Mouse (Mus musculus): Measurements from ENCODE around the gene Rfx2. TPM values are rescaled to one million over a fixed set of nuclear protein-coding genes. Genes with fewer than 3 reads are reported as not detected.

The Rfx2 gene
- polyA plus RNA-seq, 1 experiment from 2014 or later: 4.0 TPM

DNA sequence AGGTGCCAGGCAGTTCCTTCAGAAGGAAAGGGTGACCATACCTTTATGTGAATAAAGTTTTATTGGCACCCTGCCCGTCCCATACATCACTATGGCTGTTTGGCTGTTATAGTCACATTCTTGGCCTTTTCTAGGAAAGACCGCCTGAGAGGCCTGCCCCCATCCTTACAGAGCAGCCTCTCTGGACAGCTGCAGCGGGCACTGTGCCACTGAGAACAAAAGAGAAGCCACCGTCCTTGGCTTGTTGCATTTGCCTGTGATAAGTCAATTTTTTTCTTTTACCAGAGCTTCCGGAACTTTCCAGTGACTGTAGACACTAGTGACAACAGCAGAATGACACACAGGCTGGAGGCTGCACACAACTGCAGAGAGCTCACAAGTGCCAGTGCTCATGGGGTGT is 25.9 kb downstream of the Rfx2 start:
- H3K9me3 ChIP-seq: no peaks in the 10 kb centered on the region
- H3K36me3 ChIP-seq (replicated peaks): peaks cover 5% of the 10 kb centered on the region; the same call in 1 of the 2 replicates
- WGBS: 83% methylated on average over 5 of the region's 5 CpGs
- peaks cover 2% of the 10 kb centered on the region for H3K4me1 ChIP-seq
- no peak for DNase-seq (ENCODE audit: low spot score)
- H3K4me3 ChIP-seq: no peak overlapping the region
- H3K27ac ChIP-seq (replicated peaks): no peak overlapping the region
- peaks cover 22% of the 10 kb centered on the region for H3K27me3 ChIP-seq (replicated peaks; ENCODE audit: low read depth, poor library complexity, severe bottlenecking)

DNA sequence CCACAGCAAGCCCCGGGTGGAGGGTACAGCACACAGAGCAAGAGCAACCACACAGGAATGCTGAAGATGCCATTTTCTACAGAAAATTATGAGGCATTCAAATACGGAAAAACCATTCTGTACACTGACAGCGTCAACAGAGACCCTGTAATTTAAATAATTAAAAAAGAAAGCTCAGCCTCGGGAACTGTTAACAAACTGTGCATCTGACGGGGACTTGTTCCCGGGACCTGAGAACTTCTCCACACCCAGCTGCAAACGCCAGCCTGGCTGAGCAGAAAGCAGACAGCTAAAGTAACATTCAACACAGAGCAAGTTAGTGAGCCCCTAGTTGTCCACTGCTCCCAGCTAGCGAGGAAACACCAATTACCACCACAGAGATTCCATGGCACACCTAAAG is 28.7 kb downstream of the Rfx2 start:
- Histone ChIP-seq H3K4me1 (no peaks in the 10 kb centered on the region), H3K4me3 (no peak overlapping the region), H3K36me3 (replicated peaks) (peaks cover 5% of the 10 kb centered on the region; the same call in 1 of the 2 replicates), H3K27ac (replicated peaks) (no peak overlapping the region), H3K9me3 (no peaks in the 10 kb centered on the region), H3K27me3 (replicated peaks; ENCODE audit: low read depth, poor library complexity, severe bottlenecking) (peaks cover 3% of the 10 kb centered on the region; the same call in 1 of the 2 replicates)
- no peak for DNase-seq (ENCODE audit: low spot score)
- WGBS: 78% methylated on average over 8 of the region's 8 CpGs

GRCm38 (mm10) chr17:56799276-56799675 is 31.5 kb downstream of the Rfx2 start:
- no peaks in the 10 kb centered on the region for H3K27me3 ChIP-seq (replicated peaks; ENCODE audit: low read depth, poor library complexity, severe bottlenecking)
- DNase-seq (ENCODE audit: low spot score): no peak
- 85% methylated on average over 3 of the region's 3 CpGs for WGBS
- no peaks in the 10 kb centered on the region for H3K9me3 ChIP-seq
- no peak overlapping the region for H3K27ac ChIP-seq (replicated peaks)
- no peaks in the 10 kb centered on the region for H3K4me1 ChIP-seq
- no peak overlapping the region for H3K4me3 ChIP-seq
- H3K36me3 ChIP-seq (replicated peaks): peaks cover 5% of the 10 kb centered on the region; the same call in 1 of the 2 replicates

GRCm38 (mm10) chr17:56793614-56794319 is 37.0 kb downstream of the Rfx2 start:
- H3K4me1 ChIP-seq: no peaks in the 10 kb centered on the region
- no peaks in the 10 kb centered on the region for H3K36me3 ChIP-seq (replicated peaks)
- no peaks in the 10 kb centered on the region for H3K9me3 ChIP-seq
- no peak for DNase-seq (ENCODE audit: low spot score)
- H3K27ac ChIP-seq (replicated peaks): no peak overlapping the region
- no peaks in the 10 kb centered on the region for H3K27me3 ChIP-seq (replicated peaks; ENCODE audit: low read depth, poor library complexity, severe bottlenecking)
- 68% methylated on average over 6 of the region's 6 CpGs for WGBS
- H3K4me3 ChIP-seq: no peak overlapping the region

GRCm38 (mm10) chr17:56792588-56792987 is 38.2 kb downstream of the Rfx2 start:
- Histone ChIP-seq H3K9me3 (no peaks in the 10 kb centered on the region), H3K4me3 (no peak overlapping the region), H3K27ac (replicated peaks) (no peak overlapping the region), H3K4me1 (peaks cover 8% of the 10 kb centered on the region), H3K36me3 (replicated peaks) (no peaks in the 10 kb centered on the region), H3K27me3 (replicated peaks; ENCODE audit: low read depth, poor library complexity, severe bottlenecking) (no peaks in the 10 kb centered on the region)
- WGBS: 77% methylated on average over 3 of the region's 3 CpGs
- no peak for DNase-seq (ENCODE audit: low spot score)

DNA sequence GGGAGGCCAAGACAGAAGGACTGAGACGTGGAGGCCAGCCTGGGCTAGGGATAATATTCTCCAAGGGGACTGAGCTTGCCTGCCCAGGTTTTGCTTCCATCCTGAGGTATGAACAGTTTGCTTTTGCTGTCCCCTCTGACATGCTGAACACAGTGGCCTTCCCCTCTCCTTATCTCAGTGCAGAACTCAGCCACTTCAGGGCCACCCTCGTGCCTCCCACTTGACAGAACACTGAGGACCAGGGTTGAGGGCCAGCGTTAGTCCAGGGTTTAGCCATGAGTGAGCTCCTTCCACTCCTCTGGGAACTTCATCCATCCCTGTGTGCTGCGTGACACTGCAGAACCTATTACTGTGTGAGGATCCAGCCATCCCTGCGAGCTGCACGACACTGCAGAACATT is 41.5 kb downstream of the Rfx2 start:
- no peak for DNase-seq (ENCODE audit: low spot score)
- Histone ChIP-seq H3K27ac (replicated peaks) (no peak overlapping the region), H3K36me3 (replicated peaks) (peaks cover 4% of the 10 kb centered on the region; the same call in 1 of the 2 replicates)

DNA sequence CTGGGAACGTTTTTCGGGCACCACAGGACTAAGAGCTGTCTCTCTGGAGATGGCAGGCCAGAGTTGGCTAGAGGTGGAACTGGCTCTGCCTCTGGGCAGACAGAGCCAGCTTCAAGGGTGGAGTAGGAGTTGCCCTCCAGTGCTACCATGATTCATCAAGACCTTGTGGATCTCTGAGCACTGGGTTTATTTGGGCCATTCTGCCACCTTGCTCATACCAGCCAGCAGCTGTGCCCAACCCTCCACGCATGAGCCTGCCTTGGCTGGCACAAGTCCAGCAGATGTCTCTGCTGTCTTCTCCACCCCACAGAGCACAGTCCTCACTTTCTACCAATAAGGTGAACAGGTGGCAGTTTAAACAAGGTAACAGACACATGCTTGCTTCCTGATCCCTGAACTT is 41.9 kb downstream of the Rfx2 start:
- no peak for DNase-seq (ENCODE audit: low spot score)
- no peaks in the 10 kb centered on the region for H3K27me3 ChIP-seq (replicated peaks; ENCODE audit: low read depth, poor library complexity, severe bottlenecking)
- no peak overlapping the region for H3K4me3 ChIP-seq
- peaks cover 4% of the 10 kb centered on the region; the same call in 1 of the 2 replicates for H3K36me3 ChIP-seq (replicated peaks)
- H3K4me1 ChIP-seq: peaks cover 8% of the 10 kb centered on the region
- H3K27ac ChIP-seq (replicated peaks): 0 out of 2 replicates have a peak overlapping the region, but pooled peaks have one; percentile 48
- 84% methylated on average over 3 of the region's 3 CpGs for WGBS
- H3K9me3 ChIP-seq: no peaks in the 10 kb centered on the region

More for the DNA sequence above, 41.5 kb downstream of the Rfx2 start:
- H3K4me1 ChIP-seq: peaks cover 8% of the 10 kb centered on the region
- H3K27me3 ChIP-seq (replicated peaks; ENCODE audit: low read depth, poor library complexity, severe bottlenecking): no peaks in the 10 kb centered on the region
- no peak overlapping the region for H3K4me3 ChIP-seq
- 90% methylated on average over 6 of the region's 6 CpGs for WGBS
- no peaks in the 10 kb centered on the region for H3K9me3 ChIP-seq

- Histone ChIP-seq H3K36me3 (replicated peaks) (peaks cover 20% of the 10 kb centered on the region), H3K27me3 (replicated peaks; ENCODE audit: low read depth, poor library complexity, severe bottlenecking) (no peaks in the 10 kb centered on the region), H3K9me3 (peaks cover 8% of the 10 kb centered on the region; the same call in 1 of the 2 replicates), H3K27ac (replicated peaks) (no peak overlapping the region), H3K4me1 (peaks cover 19% of the 10 kb centered on the region), H3K4me3 (no peak overlapping the region)
- DNase-seq (ENCODE audit: low spot score): no peak
- WGBS: 85% methylated on average over 13 of the region's 13 CpGs
These were observed 50.4 kb downstream of the Rfx2 start for GRCm38 (mm10) chr17:56780291-56780978.

DNA sequence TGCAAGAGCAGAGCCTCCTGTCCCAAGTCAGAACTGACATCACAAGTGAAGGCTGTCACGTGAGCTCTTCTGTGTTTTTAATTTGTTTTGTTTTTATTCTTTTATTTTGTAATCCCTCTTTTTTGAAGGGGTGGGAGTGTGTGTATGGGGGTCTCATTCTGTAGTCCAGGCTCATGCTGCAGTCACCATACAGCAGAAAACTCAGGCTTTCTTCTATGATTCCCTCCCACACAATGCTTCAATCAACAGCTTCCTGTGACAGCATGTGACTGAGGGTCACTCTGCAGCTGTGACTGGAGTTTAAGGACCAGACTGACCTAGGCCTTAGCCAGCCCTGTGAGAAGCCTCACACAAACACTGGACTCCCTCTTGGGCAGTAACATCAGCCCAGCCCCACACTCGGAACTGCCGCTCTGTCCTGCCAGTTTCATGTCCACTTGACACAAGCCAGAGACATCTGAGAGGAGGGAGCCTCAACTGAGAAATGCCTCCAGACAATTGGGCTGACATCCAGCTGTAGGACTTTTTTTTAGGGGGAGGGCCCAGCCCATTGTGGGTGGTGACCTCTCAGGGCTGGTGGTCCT is 51.9 kb downstream of the Rfx2 start:
- WGBS: 46% methylated on average over 3 of the region's 3 CpGs
- 0 out of 2 replicates have a peak overlapping the region, but pooled peaks have one; percentile 16 for H3K27ac ChIP-seq (replicated peaks)

GRCm38 (mm10) chr17:56777568-56777967 is 53.2 kb downstream of the Rfx2 start:
- Histone ChIP-seq H3K4me1 (peaks cover 19% of the 10 kb centered on the region), H3K4me3 (no peak overlapping the region), H3K36me3 (replicated peaks) (peaks cover 16% of the 10 kb centered on the region), H3K27ac (replicated peaks) (no peak overlapping the region), H3K9me3 (peaks cover 8% of the 10 kb centered on the region; the same call in 1 of the 2 replicates), H3K27me3 (replicated peaks; ENCODE audit: low read depth, poor library complexity, severe bottlenecking) (no peaks in the 10 kb centered on the region)
- no peak for DNase-seq (ENCODE audit: low spot score)
- 91% methylated on average over 11 of the region's 11 CpGs for WGBS

More for the DNA sequence above, 51.9 kb downstream of the Rfx2 start:
- Histone ChIP-seq H3K27me3 (replicated peaks; ENCODE audit: low read depth, poor library complexity, severe bottlenecking) (no peaks in the 10 kb centered on the region), H3K4me1 (peaks cover 19% of the 10 kb centered on the region), H3K4me3 (no peak overlapping the region), H3K9me3 (peaks cover 8% of the 10 kb centered on the region; the same call in 1 of the 2 replicates), H3K36me3 (replicated peaks) (peaks cover 16% of the 10 kb centered on the region)
- peak; percentile 26 for DNase-seq (ENCODE audit: low spot score)

DNA sequence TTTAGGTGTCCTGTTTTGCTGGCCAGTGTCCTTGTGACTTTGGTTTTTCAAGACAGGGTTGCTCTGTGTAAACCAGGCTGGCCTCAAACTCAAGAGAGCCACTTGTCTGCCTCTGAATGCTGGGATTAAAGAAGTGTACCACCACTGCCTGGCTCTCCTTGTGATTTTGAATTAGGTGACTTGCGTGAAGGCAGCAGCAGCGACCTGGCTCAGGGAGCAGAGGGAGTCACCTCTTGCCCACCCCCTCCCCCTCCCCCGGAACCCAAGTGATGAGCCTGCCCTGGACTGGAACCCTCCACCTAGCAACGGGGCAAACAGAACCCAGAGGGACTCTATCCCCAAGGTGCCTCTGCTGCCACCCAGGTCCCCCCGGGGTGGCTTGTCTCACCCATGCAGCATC is 60.9 kb downstream of the Rfx2 start, which contains the start of gene Prr22:
Gene Prr22, plus strand, starts transcription at position 301 of the 400 bp plus-strand sequence.
- no peak for DNase-seq (ENCODE audit: low spot score)
- Histone ChIP-seq H3K4me3 (no peak within 1 kb of the TSS), H3K9me3 (no peaks in the 10 kb centered on the region), H3K27me3 (replicated peaks; ENCODE audit: low read depth, poor library complexity, severe bottlenecking) (no peaks in the 10 kb centered on the region), H3K4me1 (peaks cover 7% of the 10 kb centered on the region), H3K27ac (replicated peaks) (no peak within 1 kb of the TSS), H3K36me3 (replicated peaks) (peaks cover 55% of the 10 kb centered on the region)
- WGBS: 91% methylated on average over 5 of the region's 5 CpGs

DNA sequence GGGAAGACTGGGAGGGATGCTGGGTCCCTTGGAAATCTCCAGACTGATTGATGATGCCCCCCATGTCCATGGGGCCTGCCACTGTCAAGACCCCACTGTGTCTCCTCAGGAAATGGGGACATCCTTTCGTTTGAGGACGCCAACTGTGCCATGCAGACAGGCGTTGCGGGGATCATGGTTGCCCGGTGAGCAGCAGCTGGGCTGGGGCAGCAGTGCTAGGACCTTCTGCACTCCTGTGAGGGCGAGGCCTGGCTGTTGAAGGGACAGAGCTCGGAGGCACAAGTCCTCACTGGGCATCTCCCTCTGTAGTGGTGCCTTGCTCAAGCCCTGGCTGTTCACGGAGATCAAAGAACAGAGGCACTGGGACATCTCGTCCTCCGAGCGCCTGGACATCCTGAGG is 61.9 kb downstream of the Rfx2 start:
- 93% methylated on average over 11 of the region's 11 CpGs for WGBS
- Histone ChIP-seq H3K36me3 (replicated peaks) (peaks cover 55% of the 10 kb centered on the region), H3K4me3 (no peak overlapping the region), H3K27ac (replicated peaks) (no peak overlapping the region), H3K4me1 (peaks cover 7% of the 10 kb centered on the region), H3K9me3 (no peaks in the 10 kb centered on the region), H3K27me3 (replicated peaks; ENCODE audit: low read depth, poor library complexity, severe bottlenecking) (no peaks in the 10 kb centered on the region)
- DNase-seq (ENCODE audit: low spot score): no peak
